Mouse (Mus musculus): ENCODE results near the gene Zfp729b. TPM values are rescaled to one million over a fixed set of nuclear protein-coding genes. Genes with fewer than 3 reads are reported as not detected.

Gene Zfp729b
- 0.80 and 0.92 TPM in 2 replicates for polyA plus RNA-seq (2012; rRNA removed)

- DNase-seq (ENCODE audit: low read depth), result peak; percentile 54
Measured at GRCm38 (mm10) chr13:67609066-67609876, at the start of gene Zfp729b. TSS of gene Zfp729b (minus strand) at chr13:67609707.

GRCm38 (mm10) chr13:67652496-67652895, 43.0 kb upstream of the Zfp729b start:
- DNase-seq (ENCODE audit: low read depth), result no peak

- DNase-seq (ENCODE audit: low read depth), result peak; percentile 61
Measured at GRCm38 (mm10) chr13:67637294-67638007, 27.9 kb upstream of the Zfp729b start, which contains the start of the genes Gm49345 and Zfp729a. TSS of gene Gm49345 (minus strand) at chr13:67637769. TSS of gene Zfp729a (minus strand) at chr13:67637791.

GRCm38 (mm10) chr13:67610108-67610507, 601 bp upstream of the Zfp729b start:
- DNase-seq (ENCODE audit: low read depth), result no peak

GRCm38 (mm10) chr13:67572591-67573189, 36.8 kb downstream of the Zfp729b start:
- no peak for DNase-seq (ENCODE audit: low read depth)

DNA sequence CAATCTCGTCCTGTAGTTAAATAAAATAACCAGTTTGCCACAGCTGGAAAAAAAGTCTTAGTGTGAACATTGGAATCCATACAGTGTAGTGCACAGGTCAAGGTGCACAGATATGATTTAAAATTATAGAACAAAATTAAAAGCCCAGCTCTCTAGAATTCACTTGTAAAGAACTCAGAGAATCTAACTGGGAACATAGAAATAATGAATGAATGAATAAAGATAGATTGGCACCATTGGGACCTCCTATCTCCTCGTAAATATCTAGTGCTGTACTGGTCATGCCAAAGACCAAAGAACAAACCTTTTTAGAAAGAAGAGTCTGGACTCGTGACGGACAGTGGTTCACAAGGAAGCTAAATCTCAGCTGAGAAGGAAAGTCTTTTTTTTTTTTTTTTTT, 55.8 kb downstream of the Zfp729b start, which contains the start of gene Zfp748:
Gene Zfp748 (minus strand): TSS at position 101 of the 400 bp plus-strand sequence.
- DNase-seq (ENCODE audit: low read depth), result no peak

DNA sequence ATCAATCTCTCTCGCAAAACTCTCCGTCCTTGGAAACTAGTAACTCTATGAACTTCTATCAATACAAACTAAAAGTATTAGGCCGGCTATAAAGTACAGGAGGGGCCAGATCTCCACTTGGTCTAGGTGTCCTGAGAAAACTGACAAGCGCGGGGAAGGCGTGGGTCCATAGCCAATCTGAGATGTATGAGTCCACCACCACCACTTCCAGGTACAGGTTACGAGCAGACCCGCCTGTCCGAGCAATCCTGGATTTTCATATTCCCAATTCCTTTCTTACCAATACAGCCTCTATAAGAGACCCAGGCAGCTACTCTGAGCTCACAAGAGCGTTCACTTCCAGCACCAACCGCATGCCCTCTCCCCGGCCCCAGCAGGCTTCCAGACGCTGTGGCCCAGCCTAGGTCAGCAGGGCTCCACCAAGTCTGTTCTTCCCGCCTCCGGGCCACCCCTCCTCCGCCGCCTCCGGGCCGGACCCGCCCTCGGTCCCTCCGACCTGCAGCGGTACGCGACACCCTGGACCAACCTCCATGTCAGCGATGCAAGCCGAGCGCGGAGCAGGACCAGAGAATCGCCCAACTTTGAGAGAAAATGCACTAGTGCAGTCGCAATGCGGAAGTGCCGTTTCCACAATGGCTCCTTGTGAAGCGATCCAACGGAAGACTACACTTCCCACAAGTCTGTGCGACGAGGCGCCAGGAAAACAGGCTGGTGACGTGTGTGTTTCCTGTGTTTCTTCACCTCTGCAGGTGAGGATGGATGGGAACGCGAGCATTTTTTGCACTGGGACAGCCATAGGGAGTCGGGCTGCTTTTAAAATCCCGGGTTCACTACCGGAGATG, 56.8 kb downstream of the Zfp729b start:
- DNase-seq (ENCODE audit: low read depth), result peak; percentile 74

GRCm38 (mm10) chr13:67545941-67546340, 63.6 kb downstream of the Zfp729b start:
- no peak for DNase-seq (ENCODE audit: low read depth)

Other genes starting within 250 kb of the Zfp729b start
- gene Gm28044, start 249.2 kb downstream of the Zfp729b start, polyA plus RNA-seq (2012; rRNA removed), result 0.39 and 0.44 TPM in 2 replicates
- gene Zfp953, start 249.1 kb downstream of the Zfp729b start, polyA plus RNA-seq (2012; rRNA removed), result 0.43 and 0.51 TPM in 2 replicates
- not detected in 2 replicates for gene Gm28041, start 234.0 kb downstream of the Zfp729b start, polyA plus RNA-seq (2012; rRNA removed)
- gene Zfp456, start 233.9 kb downstream of the Zfp729b start, polyA plus RNA-seq (2012; rRNA removed), result 0.31 and 0.69 TPM in 2 replicates
- 2.3 and 3.4 TPM in 2 replicates for gene Zfp429, start 209.9 kb downstream of the Zfp729b start, polyA plus RNA-seq (2012; rRNA removed)
- gene Zfp459, start 188.3 kb downstream of the Zfp729b start, polyA plus RNA-seq (2012; rRNA removed), result 0.34 and 0.97 TPM in 2 replicates
- gene Zfp874a, start 158.1 kb downstream of the Zfp729b start, polyA plus RNA-seq (2012; rRNA removed), result 3.6 and 4.2 TPM in 2 replicates
- gene Zfp874b, start 125.4 kb downstream of the Zfp729b start, polyA plus RNA-seq (2012; rRNA removed), result 2.7 and 3.2 TPM in 2 replicates
- gene Zfp58, start 109.2 kb downstream of the Zfp729b start, polyA plus RNA-seq (2012; rRNA removed), result 1.2 and 1.4 TPM in 2 replicates
- gene Gm26965, start 83.6 kb downstream of the Zfp729b start, polyA plus RNA-seq (2012; rRNA removed), result not detected in 2 replicates
- gene Zfp87, start 83.5 kb downstream of the Zfp729b start, polyA plus RNA-seq (2012; rRNA removed), result 34.9 and 41.6 TPM in 2 replicates
- gene Zfp748, start 55.9 kb downstream of the Zfp729b start, polyA plus RNA-seq (2012; rRNA removed), result 2.6 and 3.1 TPM in 2 replicates
- gene Gm49345, start 28.1 kb upstream of the Zfp729b start, polyA plus RNA-seq (2012; rRNA removed), result 0.44 and 0.92 TPM in 2 replicates
- gene Zfp729a, start 28.1 kb upstream of the Zfp729b start, polyA plus RNA-seq (2012; rRNA removed), result 0.81 and 1.0 TPM in 2 replicates
- gene Zfp738, start 77.4 kb upstream of the Zfp729b start, polyA plus RNA-seq (2012; rRNA removed), result 5.5 and 6.1 TPM in 2 replicates
- gene Zfp65, start 119.5 kb upstream of the Zfp729b start, polyA plus RNA-seq (2012; rRNA removed), result 1.3 and 1.6 TPM in 2 replicates
- gene Zfp85, start 145.5 kb upstream of the Zfp729b start, polyA plus RNA-seq (2012; rRNA removed), result 0.69 and 0.96 TPM in 2 replicates
- gene Zfp493, start 170.0 kb upstream of the Zfp729b start, polyA plus RNA-seq (2012; rRNA removed), result 0.45 and 1.0 TPM in 2 replicates
- 0.57 and 0.89 TPM in 2 replicates for gene Zfp273, start 204.0 kb upstream of the Zfp729b start, polyA plus RNA-seq (2012; rRNA removed)
- 1.3 and 1.9 TPM in 2 replicates for gene Gm10037, start 221.4 kb upstream of the Zfp729b start, polyA plus RNA-seq (2012; rRNA removed)

Measured in gonadal fat pad, adult 2 months (tissue).